Mouse (Mus musculus) urinary bladder, postnatal 14 days (tissue): ENCODE data around the gene Btc.
A peak's percentile ranks its signal among the peaks of the same experiment; 100 is the strongest.

Experiments
- DNase-seq: peaks from one replicate; pipeline ENCODE4 v3.0.0; 2021; ENCODE audit warnings: low spot score

Btc gene

DNA sequence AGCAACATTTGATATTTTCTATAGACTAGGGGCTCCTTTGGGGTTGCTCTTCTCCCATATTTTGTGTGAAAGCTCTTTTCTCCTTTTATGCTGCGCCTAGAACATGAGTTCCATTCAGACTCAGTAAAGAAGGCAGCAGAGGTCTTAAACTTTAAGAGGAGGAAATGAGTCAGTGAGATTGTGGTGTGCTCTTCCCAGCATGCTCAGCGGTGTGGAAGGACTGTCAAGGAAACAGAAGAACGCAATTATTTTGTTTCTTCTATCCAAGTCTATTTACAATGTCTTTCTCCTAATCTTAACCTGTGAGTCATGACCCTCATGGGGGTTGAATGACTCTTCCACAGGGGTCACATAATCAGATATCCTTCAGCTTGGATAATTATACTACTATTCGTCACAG lies 82.4 kb downstream of the Btc start:
- DNase-seq, result no peak

DNA sequence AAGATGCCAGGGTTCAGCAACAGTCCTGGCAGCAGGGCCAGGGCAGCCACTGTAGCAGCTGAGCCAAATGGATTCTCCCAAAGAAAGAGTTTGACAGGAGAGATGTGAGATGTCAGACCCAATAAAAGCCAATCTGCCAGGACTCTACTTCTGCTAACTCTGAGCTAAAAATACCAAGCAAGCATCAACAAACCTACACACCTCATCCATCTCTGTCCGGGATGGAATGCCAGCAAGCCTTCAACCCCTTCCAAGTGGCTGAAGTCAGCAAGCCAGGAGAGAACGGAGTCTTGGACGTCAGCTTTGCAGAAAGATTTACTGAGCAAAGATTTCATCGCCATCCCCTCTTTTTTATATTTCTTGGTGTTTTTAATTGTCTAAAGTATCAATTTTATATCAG lies 88.8 kb downstream of the Btc start:
- no peak for DNase-seq

DNA sequence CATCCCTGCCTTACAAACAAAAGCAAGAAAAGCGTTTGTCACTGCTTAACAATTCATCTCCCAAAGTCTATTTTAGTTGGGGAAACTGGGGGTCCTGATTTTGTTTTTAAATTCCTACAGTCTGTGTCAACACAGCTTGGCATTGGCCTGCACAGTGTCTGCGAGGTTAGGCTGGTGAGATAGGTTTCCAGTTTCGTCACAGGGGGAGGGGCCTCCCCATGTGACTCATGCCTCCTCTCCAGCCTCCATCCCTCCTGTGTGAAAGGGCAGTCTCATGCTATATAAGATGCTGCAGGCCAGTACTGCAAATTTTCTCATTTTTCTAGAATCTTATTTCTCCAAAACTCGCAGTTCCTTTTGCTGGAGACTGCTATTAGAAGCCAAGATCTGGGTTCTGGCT lies 91.0 kb downstream of the Btc start:
- DNase-seq, result no peak

DNA sequence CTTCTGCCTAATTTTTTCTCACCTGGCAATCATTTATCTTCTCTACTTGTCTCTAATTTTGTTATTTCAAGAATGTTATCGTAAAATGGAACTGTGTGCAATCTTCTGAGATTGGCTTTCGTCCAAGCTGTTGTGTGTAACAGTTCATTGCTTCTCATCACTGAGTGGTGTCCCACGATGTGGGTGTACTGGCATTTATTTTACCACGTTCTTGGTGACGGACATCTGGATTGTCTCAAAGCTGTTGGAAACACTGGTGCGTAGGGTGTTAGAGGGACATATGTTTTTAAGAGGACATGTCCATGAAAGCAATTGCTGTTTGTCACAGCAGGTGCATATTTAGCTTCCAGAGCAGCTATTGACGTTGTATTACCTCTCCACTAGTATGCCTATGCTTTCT lies 94.2 kb downstream of the Btc start:
- DNase-seq, result no peak

DNA sequence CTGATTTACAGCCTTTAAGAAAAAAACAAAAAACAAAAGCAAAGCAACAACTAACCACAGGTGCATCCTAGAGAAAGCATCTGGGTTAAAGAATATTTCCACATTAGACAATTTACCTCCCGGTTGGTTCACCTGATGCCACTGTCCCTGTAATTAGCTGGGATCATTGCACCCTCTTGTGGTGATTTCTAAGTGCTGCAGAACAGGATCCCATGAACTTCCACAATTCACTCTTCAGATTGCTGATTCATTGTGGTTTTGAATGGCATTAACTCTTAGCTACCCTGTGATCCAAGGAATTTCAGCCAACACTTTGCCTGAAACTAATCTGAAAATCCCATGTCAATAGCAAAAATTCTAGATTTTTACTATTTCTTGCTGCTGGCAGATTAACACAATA lies 94.9 kb downstream of the Btc start:
- DNase-seq, result peak; percentile 57
